Mouse (Mus musculus): ENCODE results near the gene Skiv2l.

DNA sequence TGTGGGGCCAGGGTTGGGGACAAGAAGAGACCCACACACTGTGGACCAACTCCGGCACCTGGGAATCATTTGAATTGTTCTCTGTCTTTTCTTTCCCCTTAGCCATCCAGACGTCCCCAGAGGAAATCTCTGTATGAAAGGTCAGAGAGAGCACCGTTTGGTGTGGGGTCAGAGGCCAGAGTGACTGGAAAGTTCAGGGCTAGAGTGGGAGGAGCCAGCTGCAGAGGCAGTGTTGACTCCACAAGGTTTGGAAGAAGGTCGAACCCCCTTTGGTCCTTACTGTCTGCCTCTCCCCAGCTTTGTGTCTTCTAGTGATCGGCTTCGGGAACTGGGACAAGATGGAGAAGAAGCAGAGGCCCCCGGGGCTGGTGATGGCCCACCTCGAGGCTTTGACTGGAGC is 3.5 kb upstream of the Skiv2l start:
- TF ChIP-seq POLR2A (IDR thresholded peaks at IDR 0.05; ENCODE audit: control insufficient read depth, extremely low read depth, insufficient read depth, low read length, poor library complexity): no peak
- TF ChIP-seq CTCF (IDR thresholded peaks at IDR 0.05; ENCODE audit: borderline replicate concordance, control insufficient read depth, extremely low read depth, insufficient read depth, low read length, poor library complexity): no peak
